Mouse (Mus musculus): ENCODE results near the gene Nanog.
"Not testable (repeated sequence)": the region's sequence is repeated elsewhere in the genome, so short reads cannot be mapped to it uniquely, and the experiment has no call there.

The Nanog gene

GRCm38 (mm10) chr6:122707036-122707800 lies at the start of gene Nanog:
Gene Nanog, plus strand, starts transcription at chr6:122707489.
- no peak for DNase-seq

- DNase-seq = no peak
Observed at GRCm38 (mm10) chr6:122657630-122658029, 49.7 kb upstream of the Nanog start.

DNA sequence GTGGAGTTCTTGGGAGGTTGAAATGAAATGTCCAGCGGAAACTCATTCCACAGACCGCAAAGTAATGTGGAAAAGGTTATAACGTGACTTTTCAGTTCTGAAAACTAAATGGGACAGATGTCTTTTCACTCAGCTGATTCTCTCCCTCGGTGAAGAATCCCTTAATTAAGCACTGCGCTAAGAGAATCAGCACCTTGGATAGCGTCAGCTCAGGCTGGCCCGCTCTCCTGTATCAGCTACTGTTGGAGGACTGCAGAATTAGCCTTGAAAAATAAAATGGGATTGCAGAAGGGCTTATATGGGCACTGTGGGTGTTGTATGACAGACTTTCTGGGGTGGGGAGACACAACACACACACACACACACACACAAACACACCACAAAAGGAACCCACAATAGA lies 47.7 kb upstream of the Nanog start:
- no peak for DNase-seq

DNA sequence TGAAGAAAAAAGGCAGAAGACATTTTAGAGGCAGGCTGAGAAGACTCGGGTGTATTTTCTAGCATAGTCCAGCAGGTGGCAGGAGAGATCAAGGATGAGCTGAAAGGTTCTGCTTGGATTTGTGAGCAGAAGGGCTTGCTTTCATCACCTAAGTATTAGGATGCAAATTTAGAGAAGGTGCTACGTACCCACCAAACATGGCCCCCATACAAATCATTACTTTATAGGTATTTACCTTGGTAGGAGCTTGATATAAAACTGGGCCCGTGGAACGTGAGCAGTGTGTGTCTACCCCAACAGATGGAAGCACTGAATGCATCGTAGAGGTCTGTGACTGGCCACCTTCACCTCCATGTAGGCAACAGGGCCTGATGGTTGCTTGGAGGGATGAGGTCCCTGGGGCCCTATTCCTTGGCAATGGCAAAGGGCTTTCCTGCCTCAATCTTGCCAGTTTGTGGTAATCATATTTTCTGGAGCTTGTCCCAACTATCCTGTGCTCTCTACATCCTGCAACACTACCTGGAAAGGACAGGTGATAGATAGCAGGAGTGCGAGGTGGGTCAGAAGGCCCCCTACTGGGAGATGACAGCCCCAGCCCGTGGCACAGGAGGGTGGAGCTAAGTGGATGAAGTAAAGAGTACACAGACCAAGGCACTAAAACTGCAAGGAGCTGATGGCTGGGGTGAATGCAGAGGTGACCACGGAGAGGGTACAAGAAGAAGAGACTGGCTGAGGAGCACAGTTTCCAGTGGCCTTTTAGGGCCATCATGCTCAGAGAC lies 46.5 kb upstream of the Nanog start:
- peak; percentile 44 for DNase-seq

DNA sequence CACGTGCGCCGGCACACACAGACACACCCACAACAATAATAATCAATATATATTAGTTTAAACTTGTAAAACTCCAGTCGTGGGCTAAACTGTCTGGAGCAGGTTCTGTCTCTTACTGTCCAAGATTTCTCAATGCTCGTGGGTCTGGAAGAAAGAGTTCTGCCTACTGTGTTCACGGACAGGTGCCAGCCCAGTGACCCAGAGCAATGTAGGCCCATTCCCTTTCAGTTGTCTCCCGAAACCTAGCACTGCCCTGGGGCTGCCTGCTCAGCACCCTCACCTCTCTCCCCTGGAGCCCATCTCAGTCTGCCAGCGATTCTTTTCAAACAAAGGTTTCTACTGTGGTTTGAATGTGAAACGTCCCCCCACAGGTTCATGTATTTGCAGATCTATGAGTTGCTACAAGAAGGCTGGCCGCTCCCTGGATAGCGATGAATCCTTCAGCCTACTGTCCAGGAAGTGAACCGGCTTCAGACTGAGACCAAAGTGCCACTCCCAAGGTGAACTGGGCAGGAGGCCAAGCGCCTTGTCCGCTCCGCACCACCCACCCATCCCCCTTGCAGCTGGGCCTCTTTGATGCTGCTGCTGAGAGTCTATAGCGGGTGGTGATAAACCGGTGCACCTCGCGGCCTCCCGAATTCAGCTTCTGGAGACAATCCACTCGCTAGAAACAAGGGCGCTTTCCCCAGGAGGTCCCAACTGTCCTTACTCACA lies 44.6 kb upstream of the Nanog start:
- DNase-seq = no peak

GRCm38 (mm10) chr6:122663596-122664206 lies 43.6 kb upstream of the Nanog start:
- DNase-seq = no peak

DNA sequence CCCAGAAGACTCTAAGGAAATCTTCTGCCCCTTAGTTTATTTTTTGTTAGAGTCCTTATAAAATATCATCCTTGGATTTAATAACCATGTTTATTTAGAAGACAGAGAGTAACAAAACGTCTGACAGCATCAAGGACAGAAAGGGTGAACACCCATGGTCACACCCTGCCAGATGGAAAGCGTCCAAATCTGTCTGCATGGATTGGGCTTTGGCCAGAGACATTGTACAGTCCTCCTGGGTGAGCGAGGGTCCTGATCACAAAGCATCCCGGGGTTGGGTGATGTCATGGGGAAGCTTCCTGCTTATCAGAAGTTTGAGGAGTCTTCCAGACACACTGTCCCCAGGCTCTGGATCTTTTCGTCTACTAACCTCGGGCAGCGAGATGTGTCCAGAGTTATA lies 41.4 kb upstream of the Nanog start:
- no peak for DNase-seq

GRCm38 (mm10) chr6:122667715-122668114 lies 39.6 kb upstream of the Nanog start:
- DNase-seq = no peak

GRCm38 (mm10) chr6:122668823-122669222 lies 38.5 kb upstream of the Nanog start:
- no peak for DNase-seq

DNA sequence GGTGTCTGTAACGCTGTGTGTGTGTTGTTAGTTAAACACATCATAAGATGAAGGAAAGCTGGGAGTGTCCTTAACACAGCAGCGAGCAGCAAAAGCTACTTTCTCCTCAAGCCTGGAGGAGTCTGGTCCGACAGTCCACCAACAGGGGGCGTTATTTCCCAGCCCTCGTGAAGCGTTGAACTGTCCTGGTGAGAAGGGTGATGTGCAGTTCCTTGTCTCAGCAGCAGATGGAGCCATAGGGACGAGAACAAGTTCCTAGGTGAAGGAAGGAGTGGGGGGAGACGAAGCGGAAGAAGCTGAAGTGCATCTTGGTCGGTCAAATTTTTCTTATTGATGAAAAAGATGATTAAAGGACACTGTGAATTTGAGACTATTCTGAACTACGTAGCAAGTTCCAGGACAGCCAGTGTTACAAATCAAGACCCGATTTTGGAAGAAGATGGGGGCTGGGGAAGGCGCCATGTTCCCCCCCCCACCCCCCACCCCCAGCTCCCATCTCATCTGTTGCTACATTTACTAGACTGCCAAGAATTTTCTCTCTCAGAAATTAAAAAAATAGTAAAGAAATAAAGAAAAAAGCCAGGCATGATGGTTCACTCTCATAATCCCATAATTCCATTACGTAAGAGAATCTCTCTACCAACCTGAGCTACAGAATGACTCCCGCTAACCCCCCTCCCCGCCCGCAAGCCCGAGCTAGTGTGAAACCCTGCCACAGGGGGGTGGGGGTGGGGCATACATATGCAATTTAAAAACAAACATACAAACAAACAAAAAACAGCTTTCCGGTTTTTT lies 37.7 kb upstream of the Nanog start:
- DNase-seq = peak; percentile 100

DNA sequence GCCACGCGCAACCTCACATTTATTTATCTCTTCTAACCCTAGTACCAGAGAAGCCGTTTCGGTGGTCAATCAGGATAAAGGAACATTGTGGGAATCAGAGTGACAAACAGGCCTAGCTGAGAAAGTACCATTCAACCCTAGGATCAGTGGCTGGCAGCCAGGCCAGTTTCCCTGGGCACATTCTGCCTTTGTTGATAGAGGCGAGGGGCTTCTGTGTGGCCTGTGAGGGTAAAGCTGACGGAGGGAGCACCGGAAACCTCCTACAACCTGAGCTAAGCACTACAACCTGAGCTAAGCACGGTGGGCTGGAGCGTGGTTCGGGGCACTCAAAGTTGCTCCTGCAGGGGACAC lies 37.1 kb upstream of the Nanog start:
- peak; percentile 37 for DNase-seq

DNA sequence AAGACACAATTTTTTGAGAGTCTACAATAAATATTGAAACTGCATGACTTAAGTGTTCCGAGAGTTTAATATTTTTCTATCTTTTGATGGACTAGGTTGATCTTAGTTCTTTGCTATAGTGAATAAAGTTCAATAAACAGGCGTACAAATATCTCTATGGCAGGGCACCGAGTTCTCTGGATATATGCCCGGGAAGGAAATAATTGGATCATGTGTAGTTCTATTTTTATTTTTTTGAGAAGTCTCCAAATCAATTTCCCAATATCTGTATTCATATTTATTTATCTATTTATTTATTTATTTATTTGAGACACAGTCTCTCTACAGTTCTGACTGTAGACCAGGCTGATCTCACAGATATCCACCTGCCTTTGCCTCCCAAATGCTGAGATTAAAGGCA lies 36.4 kb upstream of the Nanog start:
- no peak for DNase-seq

- no peak for DNase-seq
Observed at GRCm38 (mm10) chr6:122672746-122673145, 34.5 kb upstream of the Nanog start.

GRCm38 (mm10) chr6:122682646-122683045 lies 24.6 kb upstream of the Nanog start:
- DNase-seq = no peak

- DNase-seq = no peak
Observed at GRCm38 (mm10) chr6:122686709-122687108, 20.6 kb upstream of the Nanog start.

GRCm38 (mm10) chr6:122689411-122690055 lies 17.8 kb upstream of the Nanog start:
- no peak for DNase-seq

GRCm38 (mm10) chr6:122690082-122690481 lies 17.2 kb upstream of the Nanog start:
- no peak for DNase-seq

DNA sequence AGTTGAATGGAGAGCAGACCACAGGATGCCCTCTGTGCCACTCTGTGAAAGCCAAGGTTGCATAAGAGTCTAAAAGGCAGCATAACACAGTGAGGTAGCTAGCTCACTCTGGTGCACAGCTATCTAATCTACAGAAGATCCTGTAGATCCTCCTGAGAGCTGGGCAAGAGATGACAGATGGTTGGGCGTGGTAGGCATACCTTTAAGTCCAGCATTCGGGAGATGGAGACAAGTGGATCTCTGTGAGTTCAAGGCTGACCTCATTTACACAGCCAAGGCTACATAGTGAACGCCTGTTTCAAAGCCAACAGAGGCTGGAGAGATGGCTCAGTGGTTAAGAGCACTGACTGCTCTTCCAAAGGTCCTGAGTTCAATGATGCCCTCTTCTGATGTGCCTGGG lies 11.9 kb upstream of the Nanog start:
- no peak for DNase-seq

GRCm38 (mm10) chr6:122699628-122700027 lies 7.7 kb upstream of the Nanog start:
- not testable (repeated sequence) for DNase-seq

DNA sequence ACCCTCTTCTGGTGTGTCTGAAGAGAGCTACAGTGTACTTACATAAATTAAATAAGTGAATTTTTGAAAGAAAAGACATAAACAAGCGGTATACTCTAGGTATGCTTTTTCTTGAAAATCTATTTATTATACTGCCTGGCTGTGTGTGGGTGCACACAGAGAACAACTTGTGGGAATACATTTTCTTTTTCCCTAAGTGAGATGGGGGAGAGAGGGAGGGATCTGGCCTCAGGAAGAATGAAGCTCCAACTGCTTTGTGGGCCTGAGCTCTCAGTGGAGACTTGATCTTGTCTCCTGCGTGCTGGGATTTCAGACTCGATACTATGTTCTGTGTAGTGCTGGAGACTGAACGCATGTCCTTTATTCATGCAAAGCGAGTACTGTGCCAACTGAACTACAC lies 5.5 kb upstream of the Nanog start:
- no peak for DNase-seq

- DNase-seq = peak; percentile 53
Observed at GRCm38 (mm10) chr6:122702480-122703124, 4.7 kb upstream of the Nanog start.

Measured in right cerebral cortex, postnatal 4 days (tissue).